Mouse (Mus musculus) cerebellum, adult 2 months (tissue): ENCODE measurements at regions not wholly inside any gene's neighbourhood (a gene's known extent, or its start where the extent isn't known, plus 50 kb on each side); places are given as distances from the start of the nearest gene placed in this dataset.

Experiments
- CTCF ChIP-seq: fragments of 200-500 bp; IDR thresholded peaks from 2 replicates; pipeline ENCODE4 v1.5.1; 2011; ENCODE audit warnings: low read depth, mild to moderate bottlenecking, control low read depth, low read length, moderate library complexity, borderline replicate concordance; ENCODE audit not compliant: insufficient read depth
- POLR2A ChIP-seq: fragments of 200-500 bp; IDR thresholded peaks from 2 replicates; pipeline ENCODE4 v1.6.1; 2011; ENCODE audit warnings: low read length, control low read depth, borderline replicate concordance; ENCODE audit not compliant: insufficient read depth

- TF ChIP-seq CTCF (no peak), POLR2A (no peak; the same call in 1 of the 2 replicates)
Observed at GRCm38 (mm10) chr13:101450501-101450900, 317.5 kb downstream of the Pik3r1 start.
